Mouse (Mus musculus): ENCODE results near the gene Fat4.

DNA sequence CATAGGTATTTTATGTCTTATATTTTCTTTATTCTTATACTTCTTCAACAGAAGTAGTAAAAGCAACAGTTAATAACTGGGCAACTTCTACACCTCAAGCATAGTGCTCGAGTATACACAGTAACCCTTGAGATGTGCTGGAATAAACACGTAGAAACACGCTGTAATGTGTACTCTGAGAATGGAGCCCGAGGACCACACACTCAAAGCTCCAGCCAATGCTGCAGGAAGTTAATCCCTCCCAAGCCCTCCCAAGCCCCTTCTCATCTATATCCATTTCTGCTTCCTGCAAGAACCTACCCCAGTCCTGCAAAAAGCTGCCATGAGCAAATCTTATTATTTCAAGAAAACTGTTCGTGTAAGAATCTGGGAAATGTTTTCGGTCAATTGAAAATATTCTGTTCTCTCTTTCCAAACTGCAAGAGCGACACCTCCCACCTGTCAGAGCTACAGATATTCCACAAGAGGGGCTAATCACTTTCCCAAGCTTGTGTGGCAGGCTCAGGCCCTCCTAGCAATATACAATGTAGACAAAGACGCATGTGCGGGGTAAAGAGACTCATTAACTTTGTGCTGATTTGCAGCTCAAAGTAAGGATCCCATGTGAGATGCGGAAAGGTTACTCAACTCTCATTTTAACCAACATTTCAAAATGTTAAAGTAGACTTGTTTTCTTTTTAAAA, 161.0 kb downstream of the Fat4 start:
- no peak for TF ChIP-seq GATA1 (IDR thresholded peaks at IDR 0.05; ENCODE audit: borderline replicate concordance, low read length)
- no peak for TF ChIP-seq FLI1 (IDR thresholded peaks at IDR 0.05; ENCODE audit: low read length)
